Mouse (Mus musculus): Measurements from ENCODE around the gene Serpine1. TPM values are rescaled to one million over a fixed set of nuclear protein-coding genes. Genes with fewer than 3 reads are reported as not detected.

Gene Serpine1
- total and polyA plus RNA-seq, 3 experiments: 0.04 to 0.11 TPM; not detected in 1

DNA sequence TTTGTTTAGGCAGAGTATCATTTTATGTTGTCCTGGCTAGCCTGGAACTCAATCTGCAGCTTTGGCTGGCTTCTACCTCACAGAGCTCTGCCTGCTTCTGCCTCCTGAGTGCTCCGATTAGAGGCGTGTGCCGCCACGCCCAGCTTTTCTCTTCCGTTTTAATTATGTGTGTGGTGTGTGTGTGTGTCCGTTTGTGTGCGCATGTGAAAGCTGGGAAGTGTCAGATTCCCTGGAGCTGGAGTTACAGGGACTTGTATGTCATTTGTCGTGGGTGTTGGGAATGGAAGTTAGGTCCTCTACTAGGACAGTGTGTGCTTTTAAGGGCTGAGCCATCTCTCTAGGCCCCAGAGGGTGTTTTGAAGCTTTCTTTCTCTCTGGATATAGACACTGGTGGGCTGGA is 1.1 kb upstream of the Serpine1 start:
- DNase-seq (ENCODE audit: low read depth, low spot score): no peak
- Histone ChIP-seq H3K27ac (ENCODE audit: control insufficient read depth, low read depth, low read length) (no peak overlapping the region), H3K79me2 (ENCODE audit: control insufficient read depth, insufficient read depth, low read length, poor library complexity) (no peaks in the 10 kb centered on the region), H3K4me1 (ENCODE audit: control insufficient read depth in 1 of 2, insufficient read depth in 2 of 2, low read length in 2 of 2) (peaks cover 5 to 25% of the 10 kb centered on the region in 2 experiments; a peak in 3 of 4 replicates), H3K9me3 (replicated peaks; ENCODE audit: insufficient read depth, low read length) (no peaks in the 10 kb centered on the region), H3K36me3 (ENCODE audit: control insufficient read depth in 1 of 2, insufficient read depth in 2 of 2, low read length in 2 of 2) (peaks cover 0 to 15% of the 10 kb centered on the region in 2 experiments; a peak in 2 of 4 replicates), H3K27me3 (ENCODE audit: control insufficient read depth in 1 of 2, insufficient read depth in 2 of 2, low read length in 2 of 2) (no peaks in the 10 kb centered on the region), H3K9ac (ENCODE audit: control insufficient read depth, low read depth, low read length, poor library complexity, severe bottlenecking) (no peak overlapping the region), H3K4me3 (ENCODE audit: control insufficient read depth in 1 of 2, insufficient read depth in 1 of 2, low read depth in 2 of 2, low read length in 2 of 2) (no peak overlapping the region)
- TF ChIP-seq GATA1 (IDR thresholded peaks at IDR 0.05; ENCODE audit: low read depth, low read length) (no peak), MYB (IDR thresholded peaks at IDR 0.05; ENCODE audit: low read depth, low read length) (no peak), ELF1 (IDR thresholded peaks at IDR 0.05; ENCODE audit: low read depth, low read length) (no peak), TBP (IDR thresholded peaks at IDR 0.05; ENCODE audit: low read depth, low read length) (no peak), NELFE (IDR thresholded peaks at IDR 0.05; ENCODE audit: low read depth, low read length) (no peak)

- TF ChIP-seq ZMIZ1 (IDR thresholded peaks at IDR 0.05; ENCODE audit: low read depth, low read length): no peak
- TF ChIP-seq NRF1 (IDR thresholded peaks at IDR 0.05; ENCODE audit: insufficient read depth, low read depth, low read length, poor library complexity, severe bottlenecking): no peak
- no peak for TF ChIP-seq MYB (IDR thresholded peaks at IDR 0.05; ENCODE audit: low read depth, low read length)
- TF ChIP-seq E2F4 (IDR thresholded peaks at IDR 0.05; ENCODE audit: borderline replicate concordance, low read depth, low read length): no peak
- no peak for TF ChIP-seq GATA1 (IDR thresholded peaks at IDR 0.05; ENCODE audit: low read depth, low read length)
- TF ChIP-seq NELFE (IDR thresholded peaks at IDR 0.05; ENCODE audit: low read depth, low read length): no peak
- TF ChIP-seq MXI1 (IDR thresholded peaks at IDR 0.05; ENCODE audit: low read depth, low read length): no peak
- TF ChIP-seq SMC3 (IDR thresholded peaks at IDR 0.05; ENCODE audit: low read depth, low read length): no peak
- no peak for TF ChIP-seq USF1 (IDR thresholded peaks at IDR 0.05; ENCODE audit: low read depth, low read length)
- no peak for TF ChIP-seq TBP (IDR thresholded peaks at IDR 0.05; ENCODE audit: low read depth, low read length)
- no peak for TF ChIP-seq USF2 (IDR thresholded peaks at IDR 0.05; ENCODE audit: borderline replicate concordance in 1 of 2, insufficient read depth in 1 of 2, low read depth in 1 of 2, low read length in 2 of 2)
- TF ChIP-seq POLR2A (IDR thresholded peaks at IDR 0.05; ENCODE audit: control insufficient read depth in 1 of 2, insufficient read depth in 1 of 2, low read depth in 1 of 2, low read length in 2 of 2, poor library complexity in 1 of 2): no peak
- no peak for TF ChIP-seq SIN3A (IDR thresholded peaks at IDR 0.05; ENCODE audit: low read length)
- no peak for TF ChIP-seq JUND (IDR thresholded peaks at IDR 0.05; ENCODE audit: low read depth, low read length)
Observed at GRCm38 (mm10) chr5:137070881-137071605, 1.0 kb downstream of the Serpine1 start.

More at GRCm38 (mm10) chr5:137070881-137071605, 1.0 kb downstream of the Serpine1 start:
- no peaks in the 10 kb centered on the region for H3K9me3 ChIP-seq (replicated peaks; ENCODE audit: insufficient read depth, low read length)
- no peaks in the 10 kb centered on the region; a peak in 1 of 4 replicates for H3K27me3 ChIP-seq (ENCODE audit: control insufficient read depth in 1 of 2, insufficient read depth in 2 of 2, low read length in 2 of 2)
- no peak overlapping the region for H3K4me3 ChIP-seq (ENCODE audit: control insufficient read depth in 1 of 2, insufficient read depth in 1 of 2, low read depth in 2 of 2, low read length in 2 of 2)
- no peak for DNase-seq (ENCODE audit: low read depth, low spot score)
- no peaks in the 10 kb centered on the region for H3K79me2 ChIP-seq (ENCODE audit: control insufficient read depth, insufficient read depth, low read length, poor library complexity)
- H3K9ac ChIP-seq (ENCODE audit: control insufficient read depth, low read depth, low read length, poor library complexity, severe bottlenecking): no peak overlapping the region
- peaks cover 2 to 15% of the 10 kb centered on the region in 2 experiments; a peak in 3 of 4 replicates for H3K4me1 ChIP-seq (ENCODE audit: control insufficient read depth in 1 of 2, insufficient read depth in 2 of 2, low read length in 2 of 2)
- no peak overlapping the region for H3K27ac ChIP-seq (ENCODE audit: control insufficient read depth, low read depth, low read length)
- H3K36me3 ChIP-seq (ENCODE audit: control insufficient read depth in 1 of 2, insufficient read depth in 2 of 2, low read length in 2 of 2): peaks cover 0 to 6% of the 10 kb centered on the region in 2 experiments; a peak in 2 of 4 replicates

All from MEL (cell line).